ENCODE assay signal across 8 mouse cellular contexts in genomic region chr14:121796571-121797456, GRCm38 (mm10). TPM values are rescaled to one million over a fixed set of nuclear protein-coding genes. Genes with fewer than 3 reads are reported as not detected.
DNase-seq lines count a peak whose midpoint lies in the region; ATAC-seq and TF ChIP-seq lines count a peak whose summit lies in the region.

No protein-coding gene starts in this region.

- no peak for TF ChIP-seq CTCF in G1E (IDR thresholded peaks at IDR 0.05; ENCODE audit: low read depth, low read length)
- no peak for TF ChIP-seq CTCF in testis, adult 2 months (IDR thresholded peaks at IDR 0.05; ENCODE audit: control insufficient read depth, insufficient read depth, insufficient replicate concordance, low read depth, low read length)

- peak overlapping the region; percentile 69 for H3K4me3 ChIP-seq in kidney, embryonic 16.5 days (ENCODE audit: low read length)
- peak overlapping the region; percentile 76 for H3K4me3 ChIP-seq in G1E (ENCODE audit: low read depth, low read length)
- peak overlapping the region; percentile 67 for H3K4me3 ChIP-seq in hindbrain, embryonic 11.5 days (ENCODE audit: low read depth, low read length)
- peak overlapping the region; percentile 90 for H3K4me3 ChIP-seq in testis, adult 2 months (ENCODE audit: control insufficient read depth, low read depth, low read length)

- peak overlapping the region; percentile 83 for H3K4me2 ChIP-seq in kidney, embryonic 16.5 days (replicated peaks; ENCODE audit: low read depth, low read length)
- peak overlapping the region; percentile 91 for H3K4me2 ChIP-seq in hindbrain, embryonic 11.5 days (replicated peaks; ENCODE audit: low read depth, low read length)

- H3K4me1 ChIP-seq in kidney, embryonic 16.5 days (ENCODE audit: insufficient read depth, low read length): peaks cover 17% of the 10 kb centered on the region
- peaks cover 62% of the 10 kb centered on the region for H3K4me1 ChIP-seq in G1E (ENCODE audit: insufficient read depth, low read depth, low read length)
- H3K4me1 ChIP-seq in hindbrain, embryonic 11.5 days (replicated peaks; ENCODE audit: control insufficient read depth, insufficient read depth, low read length): no peaks in the 10 kb centered on the region
- peaks cover 5% of the 10 kb centered on the region for H3K4me1 ChIP-seq in testis, adult 2 months (ENCODE audit: control insufficient read depth, insufficient read depth, low read length)

- peak overlapping the region; percentile 41 for H3K27ac ChIP-seq in kidney, embryonic 16.5 days (ENCODE audit: low read length)
- no peak overlapping the region for H3K27ac ChIP-seq in hindbrain, embryonic 11.5 days (ENCODE audit: low read depth, low read length)
- H3K27ac ChIP-seq in testis, adult 2 months (ENCODE audit: control insufficient read depth, insufficient read depth, low read depth, low read length): no peak overlapping the region

- H3K9ac ChIP-seq in kidney, embryonic 16.5 days (replicated peaks; ENCODE audit: low read length): peak overlapping the region; percentile 73
- H3K9ac ChIP-seq in hindbrain, embryonic 11.5 days (ENCODE audit: low read depth, low read length): peak overlapping the region; percentile 64

- 6% methylated on average over 28 of the region's 28 CpGs for WGBS in kidney, embryonic 16.5 days
- 14% methylated on average over 28 of the region's 28 CpGs for WGBS in hindbrain, embryonic 11.5 days

- no peaks in the 10 kb centered on the region for H3K9me3 ChIP-seq in kidney, embryonic 16.5 days (ENCODE audit: low read length)
- peaks cover 7% of the 10 kb centered on the region for H3K9me3 ChIP-seq in G1E (replicated peaks)
- no peaks in the 10 kb centered on the region for H3K9me3 ChIP-seq in hindbrain, embryonic 11.5 days (ENCODE audit: control insufficient read depth, low read length)

- H3K36me3 ChIP-seq in kidney, embryonic 16.5 days (ENCODE audit: insufficient read depth, low read length): no peaks in the 10 kb centered on the region
- H3K36me3 ChIP-seq in G1E (replicated peaks): no peaks in the 10 kb centered on the region
- H3K36me3 ChIP-seq in hindbrain, embryonic 11.5 days (ENCODE audit: control insufficient read depth, insufficient read depth, low read length): no peaks in the 10 kb centered on the region
- no peaks in the 10 kb centered on the region for H3K36me3 ChIP-seq in testis, adult 2 months (ENCODE audit: control insufficient read depth, insufficient read depth, low read length)

- 0 out of 2 replicates have a peak, but pooled peaks cover 5% of the 10 kb centered on the region for H3K27me3 ChIP-seq in kidney, embryonic 16.5 days (ENCODE audit: insufficient read depth, low read length)
- 0 out of 2 replicates have a peak, but pooled peaks cover 3% of the 10 kb centered on the region for H3K27me3 ChIP-seq in G1E (ENCODE audit: insufficient read depth, low read length)
- peaks cover 18% of the 10 kb centered on the region for H3K27me3 ChIP-seq in hindbrain, embryonic 11.5 days (ENCODE audit: control insufficient read depth, insufficient read depth, low read length)
- H3K27me3 ChIP-seq in testis, adult 2 months (ENCODE audit: control insufficient read depth, insufficient read depth, low read length): no peaks in the 10 kb centered on the region

- ATAC-seq in kidney, embryonic 16.5 days (ENCODE audit: low FRiP score, low TSS enrichment): peak; percentile 14; the same call in 1 of the 2 replicates
- ATAC-seq in G1E (ENCODE audit: extremely low read depth, insufficient number of reproducible peaks, low FRiP score, poor library complexity, severe bottlenecking): no peak
- ATAC-seq in hindbrain, embryonic 11.5 days (ENCODE audit: low FRiP score): peak; percentile 1; the same call in 1 of the 2 replicates

- no peak for DNase-seq in kidney, adult 18-20 months
- DNase-seq in G1E (ENCODE audit: low spot score): no peak
- peak; percentile 42 to 45 for DNase-seq in cerebellum, postnatal 36 days
- peak; percentile 26 for DNase-seq in hindbrain, embryonic 11.5 days (ENCODE audit: low spot score)
- peak; percentile 19 for DNase-seq in lung, postnatal 25 days (ENCODE audit: low spot score)
- no peak for DNase-seq in Muller cell, postnatal 12 days (ENCODE audit: inconsistent ontology term)

- TF ChIP-seq POLR2A in testis, adult 2 months (IDR thresholded peaks at IDR 0.05; ENCODE audit: control insufficient read depth, low read depth, low read length): no peak

RNA-seq across cellular contexts. Expression of gene Dock9, which starts 0.8 kb away (rescaled TPM):
- 13.0 and 14.0 TPM in 2 replicates for polyA plus RNA-seq in kidney, embryonic 16.5 days (2015; fragmentation: Nextera tagmentation; extraction: Ambion mirVana)
- 21.7 and 26.0 TPM in 2 replicates for total RNA-seq in G1E (2014; fragmentation: Nextera tagmentation)
- 9.3 and 10.2 TPM in 2 replicates for total RNA-seq in G1E (2017)
- 2.7 and 3.4 TPM in 2 replicates for polyA plus RNA-seq in G1E (2012)
- 5.4 and 6.0 TPM in 2 replicates for polyA plus RNA-seq in hindbrain, embryonic 11.5 days (2014; fragmentation: Nextera tagmentation; extraction: Ambion mirVana)
- polyA plus RNA-seq in testis, adult 2 months (2012; rRNA removed): 4.3 and 4.6 TPM in 2 replicates

Comparison
In these comparisons a context has a peak if more than half of its experiments do, and no peak if none do; other contexts are left out.
1. DNase-seq: peak in cerebellum, postnatal 36 days (2 of 2), hindbrain, embryonic 11.5 days (single experiment) and lung, postnatal 25 days (single experiment); none in kidney, adult 18-20 months (single experiment), G1E (single experiment) and Muller cell, postnatal 12 days (single experiment).
2. Peak in every context shown above with its lines, with median percentiles within 50 percentile points of each other: H3K4me3 ChIP-seq.